Mouse (Mus musculus) c-Kit-positive CD71-negative TER-119-negative erythroid progenitor cells, embryonic 14.5 days (primary cell): ENCODE data around the gene Nptx2.

Source experiments
- DNase-seq: peaks from one replicate; pipeline ENCODE4 v3.0.0-alpha.2; 2013; ENCODE audit warnings: low read depth

The Nptx2 gene

DNA sequence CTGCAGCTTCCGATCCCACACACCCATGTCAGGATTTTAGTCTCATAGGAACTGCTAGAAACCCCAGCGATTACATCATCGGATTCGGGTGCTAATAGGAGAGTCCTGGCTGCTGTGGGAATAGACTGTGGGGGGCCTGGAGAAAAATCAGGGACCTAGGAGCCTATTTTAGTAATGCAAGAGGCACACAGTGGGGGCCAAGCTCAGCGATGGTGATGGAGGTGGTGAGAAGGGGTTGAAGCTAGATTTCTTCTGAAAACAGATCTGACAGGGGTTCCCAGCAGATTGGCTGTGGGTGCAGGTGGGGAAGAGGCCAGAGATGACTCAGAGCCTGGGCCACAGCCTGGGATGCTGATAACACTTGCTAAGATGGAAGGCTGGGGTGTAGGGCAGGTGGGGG, 39.4 kb downstream of the Nptx2 start:
- DNase-seq = no peak

DNA sequence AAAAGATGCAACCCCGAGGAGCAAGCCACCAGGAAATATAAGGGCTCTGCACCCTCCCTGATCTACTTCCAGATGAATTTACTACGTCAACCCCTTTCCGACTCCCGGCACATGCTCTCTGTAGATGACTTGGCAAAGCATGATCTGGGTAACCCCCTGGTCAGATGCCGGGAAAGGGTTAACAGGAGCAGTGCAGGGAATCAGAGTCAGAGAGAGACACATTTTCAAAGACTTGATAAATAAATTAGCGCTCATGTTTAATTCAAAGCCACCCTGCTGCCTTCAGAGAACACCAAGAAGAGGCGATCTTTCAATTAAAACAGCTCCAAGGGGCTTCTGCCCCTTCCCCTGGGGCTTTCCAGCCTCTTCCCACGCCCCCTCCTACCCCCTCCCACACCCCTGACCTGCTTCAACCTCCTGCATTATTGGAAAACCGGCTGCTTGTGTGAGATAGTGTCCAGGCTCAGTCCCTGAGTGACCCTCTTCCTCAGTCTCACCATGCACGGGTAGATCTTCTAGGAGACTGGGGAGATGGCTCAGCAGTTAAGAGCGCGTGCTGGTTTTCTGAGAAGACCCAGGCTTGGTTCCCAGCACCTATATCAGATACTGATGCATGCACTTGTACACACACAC, 45.7 kb downstream of the Nptx2 start:
- no peak for DNase-seq

DNA sequence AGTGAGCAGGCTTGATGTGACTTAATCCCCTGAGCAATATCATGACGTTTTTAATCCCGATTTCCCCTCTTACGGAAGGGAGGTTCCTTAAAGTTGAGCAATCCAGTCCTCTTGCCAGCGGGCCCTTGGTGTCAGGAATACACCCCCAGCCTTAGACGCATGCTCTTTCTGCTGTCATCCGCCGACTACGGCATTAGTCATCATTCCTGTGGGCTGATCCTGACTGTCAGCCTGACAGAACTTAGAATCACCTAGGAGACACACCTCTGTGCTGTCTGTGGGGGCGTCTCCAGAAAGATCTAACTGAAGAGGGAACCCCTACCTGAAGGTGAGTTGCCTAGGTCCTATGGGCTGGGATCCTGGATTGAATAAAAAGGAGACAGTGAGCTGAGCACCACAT, 49.1 kb downstream of the Nptx2 start:
- DNase-seq = no peak
